Mouse (Mus musculus) ES-Bruce4 (cell line): ENCODE data around the gene Parp3.

Source experiments
- CTCF ChIP-seq: IDR thresholded peaks from one replicate; pipeline ENCODE4 v1.8.1; 2011; ENCODE audit warnings: low read depth, low read length
- EP300 ChIP-seq: IDR thresholded peaks from 2 replicates; pipeline ENCODE4 v1.6.1; 2011; ENCODE audit warnings: low read depth, low read length; ENCODE audit not compliant: insufficient read depth
- POLR2A ChIP-seq: IDR thresholded peaks from one replicate; pipeline ENCODE4 v1.8.1; 2011; ENCODE audit warnings: low read length; ENCODE audit not compliant: insufficient read depth

GRCm38 (mm10) chr9:106451899-106452298 lies 24.9 kb downstream of the Parp3 start:
- TF ChIP-seq POLR2A = no peak
- TF ChIP-seq CTCF = no peak
- no peak for TF ChIP-seq EP300
